Mouse (Mus musculus): ENCODE data around the gene Entr1.

Entr1 gene

DNA sequence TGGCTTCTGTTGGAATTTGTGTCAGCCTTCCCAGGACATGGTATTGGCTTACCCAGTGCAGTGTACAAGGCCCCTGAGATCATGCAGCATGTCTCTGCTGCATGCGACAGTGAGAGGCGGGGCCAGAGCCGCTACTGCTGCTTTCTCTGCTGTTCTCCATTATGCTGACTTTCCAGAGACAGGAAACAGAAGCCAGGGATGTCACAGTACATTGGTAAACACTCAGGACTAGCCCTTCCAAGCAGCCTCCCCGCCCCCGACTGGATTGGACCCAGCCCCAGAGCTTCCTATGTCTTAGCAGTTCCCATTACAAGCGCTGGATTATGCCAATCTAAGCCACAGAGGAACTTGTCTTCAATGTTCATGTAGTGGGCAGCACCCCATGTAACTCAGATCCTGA lies 40.9 kb downstream of the Entr1 start:
- no peak for DNase-seq (ENCODE audit: low read depth, low spot score)

DNA sequence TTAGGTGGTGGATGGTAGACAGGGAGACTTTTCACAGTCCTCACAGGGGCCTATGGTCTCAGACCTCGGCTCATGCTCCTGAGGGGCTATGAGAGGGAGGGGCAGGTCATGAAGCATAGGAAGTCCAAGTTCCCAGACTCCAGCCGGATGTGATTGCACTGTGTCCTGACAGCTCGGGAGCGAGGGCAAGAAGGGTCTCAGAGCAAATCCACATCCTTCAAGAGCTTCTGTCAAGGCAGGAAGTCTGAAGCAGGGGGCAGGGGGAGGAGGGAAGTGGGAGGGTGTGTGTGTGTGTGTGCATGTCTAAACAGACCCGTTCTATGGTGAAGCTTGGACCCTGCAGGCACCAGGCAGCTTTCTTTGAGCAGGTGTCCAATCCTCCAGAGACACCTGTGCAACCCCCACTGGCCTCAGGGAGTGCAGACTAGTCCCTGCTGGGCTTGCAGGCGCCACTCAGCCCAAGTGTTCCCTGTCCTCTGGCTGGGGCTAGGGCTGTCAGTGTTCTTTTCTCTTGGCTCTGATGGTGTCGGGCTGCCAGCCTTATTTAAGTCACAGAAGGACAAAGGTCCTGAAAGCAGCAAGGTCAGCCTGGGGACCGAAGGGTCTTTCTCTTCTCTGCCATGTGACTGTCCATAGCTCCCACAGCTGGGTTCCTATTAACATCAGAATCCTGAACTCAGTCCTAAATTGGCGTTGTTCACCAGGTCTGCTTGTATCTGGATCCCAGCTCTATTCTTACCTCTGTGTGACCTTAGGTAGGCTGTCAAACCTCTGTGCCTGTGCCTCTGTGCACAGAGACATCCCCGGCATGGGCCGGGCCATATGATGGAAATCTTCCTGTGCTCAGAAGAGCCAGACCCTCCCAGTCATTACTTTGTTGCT lies 46.3 kb downstream of the Entr1 start:
- no peak for DNase-seq (ENCODE audit: low read depth, low spot score)

DNA sequence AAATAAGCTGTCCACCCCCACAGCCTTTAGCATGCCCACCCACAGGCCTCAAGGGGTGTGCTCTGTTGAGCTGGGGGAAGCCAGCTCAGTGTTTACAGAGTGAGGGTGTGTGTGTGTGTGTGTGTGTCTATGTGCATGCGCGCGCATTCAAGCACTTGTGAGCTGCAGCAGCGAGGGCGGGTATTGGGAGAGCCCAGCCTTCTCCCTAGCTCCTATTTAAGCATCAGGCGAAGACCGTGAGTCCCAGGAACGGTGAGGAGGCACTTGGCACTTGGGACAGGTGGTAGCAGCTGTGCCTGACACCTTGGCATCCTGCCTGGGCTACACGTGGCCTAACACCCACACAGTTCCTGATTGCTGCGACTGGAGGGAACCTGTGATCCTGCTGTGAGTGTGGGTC lies 47.1 kb downstream of the Entr1 start:
- no peak for DNase-seq (ENCODE audit: low read depth, low spot score)

DNA sequence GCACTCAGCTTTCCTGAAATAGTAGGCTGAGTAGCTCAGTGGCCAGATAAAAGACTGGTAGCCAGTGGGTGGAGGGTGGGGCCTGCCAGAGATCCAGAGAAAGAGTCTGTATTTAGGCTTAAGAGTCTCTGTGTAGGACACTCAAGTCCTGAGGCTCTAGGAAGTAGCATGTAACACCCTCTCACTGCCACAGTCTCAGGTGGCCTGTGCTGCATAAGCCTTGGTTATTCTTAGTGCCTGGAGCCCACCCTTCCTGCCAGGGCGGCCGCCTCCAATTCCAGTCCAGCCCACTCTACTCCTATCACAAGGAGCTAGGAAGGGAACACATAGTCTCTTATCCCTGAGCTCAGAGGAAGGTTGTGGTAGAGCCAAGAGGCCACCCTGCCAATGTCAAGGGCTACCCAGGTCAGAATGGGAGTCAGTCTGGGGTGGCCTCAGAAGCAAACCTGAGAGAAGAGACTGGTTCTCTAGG lies 47.6 kb downstream of the Entr1 start:
- DNase-seq (ENCODE audit: low read depth, low spot score), result no peak

DNA sequence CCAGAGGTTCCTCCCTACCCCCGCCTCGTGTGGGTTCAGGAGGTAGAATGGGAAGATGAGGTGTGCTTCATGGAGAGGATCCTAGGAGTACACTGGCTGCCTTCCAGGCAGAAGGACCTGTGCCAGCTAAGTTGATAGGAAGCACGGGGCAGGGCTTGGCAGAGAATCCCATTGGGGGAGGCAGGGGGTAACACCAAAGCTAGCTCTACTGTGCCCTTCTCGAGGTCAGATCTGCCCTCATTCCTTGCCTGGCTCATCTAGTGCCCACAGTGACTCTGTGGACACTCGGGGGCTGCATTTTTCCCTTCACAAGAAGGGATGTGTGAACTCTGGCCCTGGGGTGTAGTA lies 49.9 kb downstream of the Entr1 start:
- DNase-seq (ENCODE audit: low read depth, low spot score), result no peak

DNA sequence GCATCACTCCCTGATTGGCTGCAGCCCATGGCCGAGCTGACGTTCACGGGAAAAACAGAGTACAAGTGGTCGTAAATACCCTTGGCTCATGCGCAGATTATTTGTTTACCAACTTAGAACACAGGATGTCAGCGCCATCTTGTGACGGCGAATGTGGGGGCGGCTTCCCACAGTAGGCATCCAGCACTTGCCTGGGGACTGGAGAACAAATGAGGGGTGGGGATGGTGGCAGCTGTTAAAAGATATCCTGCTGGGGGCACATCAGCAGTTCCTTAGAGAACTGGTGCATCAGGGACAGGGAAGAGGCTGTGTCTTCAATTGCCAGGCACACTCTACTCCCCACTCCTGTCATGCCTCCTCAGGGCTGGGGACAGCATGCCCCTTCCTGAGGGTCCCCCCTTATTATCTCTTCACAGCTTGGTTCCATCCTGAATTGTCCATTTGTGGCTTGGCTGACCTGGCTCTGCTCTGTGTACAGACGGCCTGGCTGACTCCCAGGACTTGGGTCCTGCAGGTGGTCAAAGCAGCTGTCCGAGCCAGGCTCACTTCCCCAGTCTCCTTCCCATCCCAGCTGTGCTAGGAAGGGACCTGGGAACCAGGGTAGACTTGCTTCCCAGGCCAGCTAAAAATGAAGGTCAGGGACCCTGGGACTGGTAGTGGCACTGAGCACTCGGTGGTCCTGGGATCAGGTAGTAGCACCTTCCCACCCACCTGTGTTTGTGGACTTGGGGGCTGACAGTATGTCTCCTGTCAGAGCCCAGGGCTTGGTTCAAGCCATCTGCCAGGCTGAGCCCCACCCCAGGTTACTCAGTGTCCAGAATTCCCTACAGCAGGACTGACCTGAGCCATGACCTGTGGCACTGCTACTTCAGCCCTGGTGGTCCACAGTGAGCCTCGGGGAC lies 50.6 kb downstream of the Entr1 start:
- DNase-seq (ENCODE audit: low read depth, low spot score), result no peak

All from retina, postnatal 7 days (tissue).